Mouse (Mus musculus) ES-E14 (cell line): ENCODE measurements around the gene Lcn5.

Source experiments
- MAFK ChIP-seq: IDR thresholded peaks from 2 replicates; pipeline ENCODE4 v1.6.1; 2014; ENCODE audit warnings: mild to moderate bottlenecking, low read depth, low read length, inconsistent platforms; ENCODE audit not compliant: insufficient read depth
- ZC3H11A ChIP-seq: IDR thresholded peaks from 2 replicates; pipeline ENCODE4 v1.6.1; 2012; ENCODE audit warnings: low read depth, mild to moderate bottlenecking, inconsistent platforms, low read length, borderline replicate concordance

DNA sequence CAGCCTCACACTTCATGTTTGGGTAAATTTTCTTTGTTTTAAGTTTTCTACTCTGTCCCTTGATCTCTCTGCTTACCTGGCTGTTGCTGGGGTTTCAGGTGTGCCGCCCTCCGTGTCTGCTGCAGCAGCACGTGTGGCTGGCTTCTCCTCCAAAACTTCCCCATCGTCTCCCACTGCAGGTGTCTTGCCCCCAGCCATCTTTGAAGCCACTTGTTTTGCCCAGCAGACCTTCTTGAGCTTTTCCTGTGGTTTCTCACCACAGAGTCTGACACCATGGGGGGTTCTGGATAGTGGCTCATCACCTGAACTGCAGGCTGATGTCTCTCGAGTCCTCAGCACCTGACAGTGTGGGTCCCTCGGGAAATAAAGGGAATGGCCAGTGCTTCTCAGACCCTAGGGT is 21.8 kb downstream of the Lcn5 start:
- TF ChIP-seq ZC3H11A (no peak), MAFK (no peak)
